Mouse (Mus musculus): ENCODE measurements at regions not wholly inside any gene's neighbourhood (a gene's known extent, or its start where the extent isn't known, plus 50 kb on each side); places are given as distances from the start of the nearest gene placed in this dataset.

DNA sequence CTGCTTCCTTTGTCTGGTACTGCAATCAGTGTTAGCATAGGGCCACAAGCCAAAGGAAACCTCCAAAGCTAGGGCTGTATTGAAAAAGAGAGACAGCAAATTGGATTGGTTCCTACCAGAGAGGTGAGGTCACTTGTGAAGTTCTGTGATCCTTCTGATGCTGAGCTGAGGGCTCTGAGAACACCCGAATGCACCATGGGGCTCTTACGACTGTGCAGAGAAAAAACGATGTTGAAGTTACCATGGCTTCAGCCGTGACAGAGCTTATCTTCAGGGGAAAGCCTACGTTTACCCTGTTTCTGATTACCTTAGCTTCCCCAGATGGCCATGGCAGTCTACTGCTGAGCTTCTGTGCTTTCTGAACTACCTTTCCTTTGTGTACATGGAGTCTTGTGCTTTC lies 53.9 kb upstream of the Fmo9 start:
- Histone ChIP-seq H3K4me3 (replicated peaks) (no peak overlapping the region), H3K4me2 (replicated peaks) (no peak overlapping the region), H3K9me3 (replicated peaks) (no peaks in the 10 kb centered on the region), H3K9ac (no peak overlapping the region), H3K27ac (replicated peaks) (no peak overlapping the region), H3K36me3 (no peaks in the 10 kb centered on the region), H3K27me3 (no peaks in the 10 kb centered on the region), H3K4me1 (no peaks in the 10 kb centered on the region)
- WGBS = 56% methylated on average over 5 of the region's 5 CpGs
- ATAC-seq (ENCODE audit: insufficient number of reproducible peaks, low FRiP score, low TSS enrichment, low read depth) = no peak

DNA sequence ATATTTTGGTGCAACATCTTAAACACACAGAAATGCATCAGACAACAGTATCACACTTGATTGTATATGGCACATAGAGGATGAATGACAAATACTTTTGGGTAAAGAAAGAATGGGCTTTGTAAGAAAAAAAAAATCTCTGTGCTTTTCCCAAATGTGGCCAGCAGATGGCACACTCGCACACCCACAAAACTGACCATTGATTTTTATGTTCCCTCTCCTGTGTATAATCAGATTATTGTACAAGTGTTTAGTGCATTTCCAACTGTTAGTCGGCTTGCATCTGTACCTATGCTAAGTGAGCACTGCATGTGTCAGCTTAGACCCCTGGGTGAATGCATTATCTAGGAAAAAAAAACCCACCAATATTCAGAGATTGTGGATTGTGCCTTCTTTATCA lies 56.4 kb upstream of the Fmo9 start:
- Histone ChIP-seq H3K9me3 (replicated peaks) (no peaks in the 10 kb centered on the region), H3K36me3 (no peaks in the 10 kb centered on the region), H3K4me2 (replicated peaks) (no peak overlapping the region), H3K9ac (no peak overlapping the region), H3K27ac (replicated peaks) (no peak overlapping the region), H3K4me3 (replicated peaks) (no peak overlapping the region), H3K27me3 (no peaks in the 10 kb centered on the region), H3K4me1 (no peaks in the 10 kb centered on the region)
- ATAC-seq (ENCODE audit: insufficient number of reproducible peaks, low FRiP score, low TSS enrichment, low read depth) = no peak
- WGBS = 1% methylated on average over 2 of the region's 2 CpGs

DNA sequence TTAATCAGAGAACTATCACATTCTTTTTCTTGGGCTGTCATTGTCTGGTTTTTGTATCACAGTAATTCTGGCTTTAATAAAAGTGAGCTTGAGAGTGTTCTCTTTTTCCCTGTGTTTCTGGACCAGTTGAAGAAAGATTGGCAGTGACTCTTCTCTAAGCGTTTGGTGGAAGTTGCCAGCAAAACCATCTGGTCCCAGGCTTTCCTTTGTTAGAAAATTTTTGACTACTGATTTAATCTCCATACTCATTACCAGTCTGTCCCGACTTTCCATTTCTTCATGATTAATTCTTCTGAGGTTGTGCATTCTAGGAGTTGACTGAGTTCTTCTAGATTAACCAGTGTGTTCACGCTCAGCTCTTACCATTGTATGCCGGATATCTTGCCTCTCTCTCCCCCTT lies 68.6 kb upstream of the Fmo9 start:
- WGBS = 72% methylated on average over 4 of the region's 4 CpGs
- H3K4me1 ChIP-seq = no peaks in the 10 kb centered on the region
- no peak overlapping the region for H3K27ac ChIP-seq (replicated peaks)
- H3K9ac ChIP-seq = no peak overlapping the region
- H3K4me2 ChIP-seq (replicated peaks) = no peak overlapping the region
- no peaks in the 10 kb centered on the region for H3K36me3 ChIP-seq
- H3K4me3 ChIP-seq (replicated peaks) = no peak overlapping the region
- ATAC-seq (ENCODE audit: insufficient number of reproducible peaks, low FRiP score, low TSS enrichment, low read depth) = no peak
- no peaks in the 10 kb centered on the region for H3K27me3 ChIP-seq
- H3K9me3 ChIP-seq (replicated peaks) = no peaks in the 10 kb centered on the region

DNA sequence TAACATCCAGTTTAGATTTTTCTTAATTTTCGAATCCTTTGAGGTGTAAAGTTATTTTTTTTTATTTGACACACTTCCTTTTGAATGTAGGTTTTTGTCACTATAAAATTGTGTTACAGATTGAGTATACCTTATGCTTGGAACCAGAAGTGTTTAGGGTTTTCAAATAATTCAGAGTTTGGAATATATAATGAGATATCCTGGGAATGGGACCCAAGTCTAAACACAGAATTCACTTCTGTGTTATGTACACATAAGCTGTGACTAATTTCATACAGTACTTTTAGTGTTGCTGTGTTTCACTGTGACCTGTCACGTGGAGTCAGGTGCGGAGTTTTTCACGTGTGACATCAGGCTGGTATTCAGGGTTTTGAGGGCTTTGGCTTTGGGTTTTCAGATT lies 69.1 kb upstream of the Fmo9 start:
- Histone ChIP-seq H3K36me3 (no peaks in the 10 kb centered on the region), H3K4me1 (no peaks in the 10 kb centered on the region), H3K9me3 (replicated peaks) (no peaks in the 10 kb centered on the region), H3K4me2 (replicated peaks) (no peak overlapping the region), H3K27ac (replicated peaks) (no peak overlapping the region), H3K9ac (no peak overlapping the region), H3K27me3 (no peaks in the 10 kb centered on the region), H3K4me3 (replicated peaks) (no peak overlapping the region)
- no peak for ATAC-seq (ENCODE audit: insufficient number of reproducible peaks, low FRiP score, low TSS enrichment, low read depth)
- 70% methylated on average over 4 of the region's 4 CpGs for WGBS

DNA sequence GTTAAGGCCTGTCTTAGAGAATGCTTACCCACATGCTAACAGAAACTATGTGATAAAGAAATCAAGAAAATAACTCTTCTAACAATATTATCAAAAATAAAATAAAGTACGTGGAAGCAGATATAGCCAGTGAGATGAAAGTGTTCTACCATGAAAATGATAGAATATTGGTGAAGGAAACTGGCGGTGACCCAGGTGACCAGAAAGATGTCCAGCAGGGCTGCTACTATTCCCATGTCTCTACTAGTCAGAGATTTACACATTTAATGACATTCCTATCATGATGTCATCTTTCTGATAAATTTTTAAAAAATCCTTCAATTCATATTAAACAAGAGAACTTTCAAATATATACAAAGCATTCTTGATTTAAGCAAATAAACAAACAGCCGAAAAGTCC lies 69.8 kb upstream of the Fmo9 start:
- Histone ChIP-seq H3K27ac (replicated peaks) (no peak overlapping the region), H3K4me2 (replicated peaks) (no peak overlapping the region), H3K4me1 (no peaks in the 10 kb centered on the region), H3K36me3 (no peaks in the 10 kb centered on the region), H3K9me3 (replicated peaks) (no peaks in the 10 kb centered on the region), H3K4me3 (replicated peaks) (no peak overlapping the region), H3K27me3 (no peaks in the 10 kb centered on the region), H3K9ac (no peak overlapping the region)
- 90% methylated on average over 3 of the region's 3 CpGs for WGBS
- ATAC-seq (ENCODE audit: insufficient number of reproducible peaks, low FRiP score, low TSS enrichment, low read depth) = no peak

DNA sequence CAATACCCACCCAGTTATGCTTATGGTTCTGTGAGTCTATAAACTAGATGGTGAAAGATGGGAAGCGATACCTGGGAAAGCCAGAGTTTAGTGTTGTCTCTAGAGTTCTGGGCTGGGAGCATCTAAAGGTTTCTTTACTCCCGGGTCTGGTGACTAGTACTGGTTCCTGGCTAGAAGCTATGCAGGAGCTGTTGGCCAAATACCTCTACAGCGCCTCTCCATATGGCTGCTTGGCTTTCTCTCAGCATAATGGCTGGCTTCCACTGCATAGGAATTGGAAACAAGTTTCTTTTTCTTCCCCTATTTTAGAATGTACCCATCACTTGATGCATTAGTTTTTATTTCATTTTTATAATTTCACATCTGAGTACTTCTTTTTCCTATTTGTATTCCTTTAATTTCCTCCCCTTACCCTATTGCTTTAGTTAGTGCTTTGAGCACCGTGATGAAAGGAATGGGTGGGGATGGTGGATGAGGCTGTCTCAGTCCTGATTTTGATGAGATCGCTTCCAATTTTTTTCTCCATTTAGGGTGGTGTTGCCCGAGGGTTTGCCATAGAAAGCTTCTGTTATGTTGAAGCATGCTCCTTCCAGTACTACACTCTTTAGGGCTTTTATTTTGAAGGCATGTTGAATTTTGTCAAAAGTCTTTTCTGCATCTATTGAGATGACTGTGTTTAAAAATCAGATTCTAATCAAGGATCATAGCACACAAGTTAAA lies 71.5 kb upstream of the Fmo9 start:
- WGBS = 75% methylated on average over 6 of the region's 6 CpGs
- no peak for ATAC-seq (ENCODE audit: insufficient number of reproducible peaks, low FRiP score, low TSS enrichment, low read depth)

DNA sequence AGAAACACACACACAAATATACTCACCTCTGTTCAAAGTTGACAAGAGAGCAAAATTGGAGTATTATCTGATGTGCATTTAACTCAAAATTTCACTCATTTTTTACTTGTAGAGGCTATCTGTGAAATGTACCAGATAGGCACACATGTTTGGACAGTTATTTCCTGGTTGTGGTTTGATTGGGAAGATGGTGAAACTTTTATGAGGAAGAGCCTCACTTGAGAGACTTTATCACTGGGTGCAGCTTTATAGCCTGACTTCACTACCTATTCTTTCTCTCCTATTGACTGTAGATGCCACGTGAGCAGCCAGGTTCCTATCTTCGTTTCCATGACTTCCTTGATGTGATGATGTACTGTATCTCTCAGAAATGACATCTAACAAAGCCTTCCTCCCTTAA lies 77.3 kb upstream of the Fmo9 start:
- Histone ChIP-seq H3K36me3 (no peaks in the 10 kb centered on the region), H3K4me3 (replicated peaks) (no peak overlapping the region), H3K27me3 (no peaks in the 10 kb centered on the region), H3K9me3 (replicated peaks) (no peaks in the 10 kb centered on the region), H3K4me1 (no peaks in the 10 kb centered on the region), H3K9ac (no peak overlapping the region), H3K27ac (replicated peaks) (no peak overlapping the region), H3K4me2 (replicated peaks) (no peak overlapping the region)
- 70% methylated on average over 2 of the region's 2 CpGs for WGBS
- no peak for ATAC-seq (ENCODE audit: insufficient number of reproducible peaks, low FRiP score, low TSS enrichment, low read depth)

More for the DNA sequence above, 71.5 kb upstream of the Fmo9 start:
- no peaks in the 10 kb centered on the region for H3K36me3 ChIP-seq
- H3K4me3 ChIP-seq (replicated peaks) = no peak overlapping the region
- H3K9me3 ChIP-seq (replicated peaks) = no peaks in the 10 kb centered on the region
- no peaks in the 10 kb centered on the region for H3K4me1 ChIP-seq
- no peaks in the 10 kb centered on the region for H3K27me3 ChIP-seq
- H3K9ac ChIP-seq = no peak overlapping the region
- no peak overlapping the region for H3K4me2 ChIP-seq (replicated peaks)
- H3K27ac ChIP-seq (replicated peaks) = no peak overlapping the region

DNA sequence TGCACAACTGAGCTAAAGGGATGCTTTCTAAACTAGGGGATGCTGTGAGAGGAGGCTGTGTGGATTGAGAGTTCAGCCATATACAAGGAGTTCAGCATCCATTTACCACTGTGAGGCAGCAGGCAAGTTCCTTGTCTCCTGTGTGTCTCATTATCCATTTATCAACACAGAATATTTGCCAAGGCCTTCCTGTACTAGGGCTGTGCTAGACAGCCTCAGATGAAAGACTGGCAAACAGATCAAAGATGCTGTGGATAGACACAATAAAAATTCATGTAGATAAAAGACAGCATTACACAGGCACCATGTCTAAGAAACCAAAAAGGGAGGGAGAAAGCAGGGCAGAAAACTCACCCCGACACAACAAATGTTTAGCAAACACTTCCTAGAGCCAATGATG lies 91.5 kb upstream of the Fmo9 start:
- H3K27ac ChIP-seq (replicated peaks) = no peak overlapping the region

DNA sequence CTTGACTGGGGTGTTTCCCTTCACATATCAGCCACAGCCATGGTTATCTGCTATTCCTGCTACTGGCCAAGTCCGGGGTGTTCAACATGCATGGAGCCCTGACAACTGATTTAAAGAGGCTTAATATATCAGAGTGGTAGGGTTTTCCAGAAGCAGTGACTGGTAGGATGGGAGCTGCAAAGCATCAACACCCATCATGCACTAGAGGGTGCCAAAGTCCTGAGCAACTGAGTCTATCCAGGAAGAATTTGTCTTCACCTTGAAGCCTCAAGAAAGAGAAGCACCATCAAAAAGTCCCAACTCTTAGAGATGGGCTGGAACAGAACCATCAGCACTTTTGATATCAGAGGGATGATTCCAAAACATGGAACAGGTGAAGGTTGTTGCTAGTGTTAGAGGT lies 100.5 kb upstream of the Fmo9 start:
- Histone ChIP-seq H3K9me3 (replicated peaks) (no peaks in the 10 kb centered on the region), H3K4me1 (no peaks in the 10 kb centered on the region), H3K4me2 (replicated peaks) (no peak overlapping the region), H3K27ac (replicated peaks) (no peak overlapping the region), H3K4me3 (replicated peaks) (no peak overlapping the region), H3K9ac (no peak overlapping the region), H3K36me3 (no peaks in the 10 kb centered on the region), H3K27me3 (no peaks in the 10 kb centered on the region)
- ATAC-seq (ENCODE audit: insufficient number of reproducible peaks, low FRiP score, low TSS enrichment, low read depth) = no peak
- WGBS = 65% methylated on average over 1 of the region's 1 CpGs

More for the DNA sequence above, 91.5 kb upstream of the Fmo9 start:
- Histone ChIP-seq H3K27me3 (no peaks in the 10 kb centered on the region), H3K36me3 (no peaks in the 10 kb centered on the region), H3K4me2 (replicated peaks) (no peak overlapping the region), H3K4me3 (replicated peaks) (no peak overlapping the region), H3K9ac (no peak overlapping the region), H3K9me3 (replicated peaks) (no peaks in the 10 kb centered on the region), H3K4me1 (no peaks in the 10 kb centered on the region)
- 81% methylated on average over 1 of the region's 1 CpGs for WGBS
- no peak for ATAC-seq (ENCODE audit: insufficient number of reproducible peaks, low FRiP score, low TSS enrichment, low read depth)

DNA sequence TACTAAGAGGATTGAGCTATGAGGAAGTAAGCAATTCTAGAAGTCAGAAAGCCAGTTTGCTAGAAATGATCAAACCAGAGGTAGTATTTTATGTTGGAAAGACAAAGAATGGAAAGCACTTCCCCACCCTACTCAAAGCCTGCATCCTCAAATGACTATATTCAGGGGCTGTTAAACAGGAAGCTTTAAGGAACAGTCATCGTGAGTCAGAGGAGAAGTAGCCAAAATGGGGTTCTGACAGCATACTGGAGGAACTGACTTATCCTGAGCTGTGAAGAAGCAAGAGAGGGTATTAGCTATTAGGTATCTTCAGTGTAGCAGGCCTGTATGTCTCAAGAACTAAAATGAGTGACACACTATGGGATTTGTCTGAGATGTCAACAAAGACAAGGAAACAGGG lies 106.3 kb upstream of the Fmo9 start:
- Histone ChIP-seq H3K27me3 (no peaks in the 10 kb centered on the region), H3K4me1 (no peaks in the 10 kb centered on the region), H3K4me2 (replicated peaks) (no peak overlapping the region), H3K36me3 (no peaks in the 10 kb centered on the region), H3K9me3 (replicated peaks) (no peaks in the 10 kb centered on the region), H3K27ac (replicated peaks) (no peak overlapping the region), H3K4me3 (replicated peaks) (no peak overlapping the region), H3K9ac (no peak overlapping the region)
- no peak for ATAC-seq (ENCODE audit: insufficient number of reproducible peaks, low FRiP score, low TSS enrichment, low read depth)
- 87% methylated on average over 1 of the region's 1 CpGs for WGBS

DNA sequence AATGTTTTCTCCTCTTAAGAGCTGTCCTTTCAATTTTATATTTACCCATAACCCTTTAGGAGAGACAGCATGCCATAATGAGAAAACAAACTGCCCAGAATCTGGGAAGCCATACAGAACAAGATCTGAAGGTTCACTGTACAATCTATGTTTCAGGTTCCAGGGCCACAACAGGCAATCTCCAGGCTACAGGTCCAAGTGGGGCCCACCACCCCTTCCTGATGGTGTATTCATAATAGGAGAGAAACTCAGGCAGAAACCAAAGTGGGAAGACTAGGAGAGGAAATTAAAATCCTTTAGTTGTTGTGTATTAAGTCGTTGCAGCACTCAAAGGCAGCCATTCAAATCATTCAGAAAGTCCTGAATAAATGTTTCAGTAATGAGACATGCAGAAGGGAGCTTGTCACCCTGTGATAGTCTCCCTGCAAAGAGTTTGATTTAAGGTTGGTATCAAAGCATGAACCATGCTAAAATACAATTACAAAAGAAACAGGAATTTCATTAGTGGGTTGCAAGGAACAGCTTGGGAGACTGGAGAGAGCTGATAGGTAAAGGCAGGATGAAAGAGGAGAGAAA lies 107.3 kb upstream of the Fmo9 start:
- Histone ChIP-seq H3K9ac (no peak overlapping the region), H3K4me3 (replicated peaks) (no peak overlapping the region), H3K9me3 (replicated peaks) (no peaks in the 10 kb centered on the region), H3K4me2 (replicated peaks) (no peak overlapping the region), H3K4me1 (no peaks in the 10 kb centered on the region), H3K36me3 (no peaks in the 10 kb centered on the region), H3K27me3 (no peaks in the 10 kb centered on the region), H3K27ac (replicated peaks) (no peak overlapping the region)
- no peak for ATAC-seq (ENCODE audit: insufficient number of reproducible peaks, low FRiP score, low TSS enrichment, low read depth)
- 58% methylated on average over 1 of the region's 1 CpGs for WGBS

DNA sequence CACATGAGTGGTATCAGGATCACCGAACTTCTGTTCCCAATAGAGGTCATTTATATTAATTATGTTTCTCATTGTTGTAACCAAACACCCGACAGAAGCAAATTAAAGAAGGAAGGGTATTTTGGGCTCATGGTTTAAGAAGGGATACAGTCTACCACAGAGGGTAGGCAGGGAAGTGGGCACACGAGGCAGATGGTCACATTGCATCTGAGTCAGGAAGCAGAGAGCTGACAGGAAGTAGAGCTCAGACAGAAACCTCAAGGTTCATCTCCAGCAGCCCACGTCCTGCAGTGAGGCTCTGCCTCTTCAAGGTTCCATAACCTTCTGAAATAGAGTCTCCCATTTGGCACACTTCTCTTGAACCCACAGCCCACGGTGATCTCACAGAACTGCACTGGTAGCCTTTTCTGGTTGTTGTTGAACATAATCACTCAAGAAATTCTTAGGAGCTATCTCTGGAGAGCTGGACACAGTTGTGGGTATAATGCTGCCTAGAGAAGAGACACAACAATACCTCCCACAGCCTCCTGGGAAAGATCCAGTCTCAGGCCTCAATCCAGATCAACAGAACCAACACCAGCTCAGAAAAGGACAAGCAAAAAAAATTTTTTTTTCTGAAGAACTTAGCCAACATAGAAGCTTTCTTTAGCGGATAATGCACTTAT lies 111.5 kb upstream of the Fmo9 start:
- 72% methylated on average over 6 of the region's 6 CpGs for WGBS
- ATAC-seq (ENCODE audit: insufficient number of reproducible peaks, low FRiP score, low TSS enrichment, low read depth) = no peak
- no peaks in the 10 kb centered on the region for H3K27me3 ChIP-seq
- H3K9me3 ChIP-seq (replicated peaks) = no peaks in the 10 kb centered on the region
- no peak overlapping the region for H3K9ac ChIP-seq
- no peak overlapping the region for H3K4me2 ChIP-seq (replicated peaks)
- H3K36me3 ChIP-seq = no peaks in the 10 kb centered on the region
- H3K27ac ChIP-seq (replicated peaks) = no peak overlapping the region
- H3K4me3 ChIP-seq (replicated peaks) = no peak overlapping the region
- no peaks in the 10 kb centered on the region for H3K4me1 ChIP-seq

Data from embryonic facial prominence, embryonic 15.5 days (tissue).